Mouse (Mus musculus) CH12F3 (cell line): ENCODE measurements around the gene Psmd3.

ENCODE experiments used
- in situ Hi-C: fragments of 300-500 bp; cut with MboI; formaldehyde crosslinking; loops from 2 replicates; pipeline ENCODE4 v1.14.3; 2020; ENCODE audit warnings: low sequenced_read_pairs

Gene Psmd3

DNA sequence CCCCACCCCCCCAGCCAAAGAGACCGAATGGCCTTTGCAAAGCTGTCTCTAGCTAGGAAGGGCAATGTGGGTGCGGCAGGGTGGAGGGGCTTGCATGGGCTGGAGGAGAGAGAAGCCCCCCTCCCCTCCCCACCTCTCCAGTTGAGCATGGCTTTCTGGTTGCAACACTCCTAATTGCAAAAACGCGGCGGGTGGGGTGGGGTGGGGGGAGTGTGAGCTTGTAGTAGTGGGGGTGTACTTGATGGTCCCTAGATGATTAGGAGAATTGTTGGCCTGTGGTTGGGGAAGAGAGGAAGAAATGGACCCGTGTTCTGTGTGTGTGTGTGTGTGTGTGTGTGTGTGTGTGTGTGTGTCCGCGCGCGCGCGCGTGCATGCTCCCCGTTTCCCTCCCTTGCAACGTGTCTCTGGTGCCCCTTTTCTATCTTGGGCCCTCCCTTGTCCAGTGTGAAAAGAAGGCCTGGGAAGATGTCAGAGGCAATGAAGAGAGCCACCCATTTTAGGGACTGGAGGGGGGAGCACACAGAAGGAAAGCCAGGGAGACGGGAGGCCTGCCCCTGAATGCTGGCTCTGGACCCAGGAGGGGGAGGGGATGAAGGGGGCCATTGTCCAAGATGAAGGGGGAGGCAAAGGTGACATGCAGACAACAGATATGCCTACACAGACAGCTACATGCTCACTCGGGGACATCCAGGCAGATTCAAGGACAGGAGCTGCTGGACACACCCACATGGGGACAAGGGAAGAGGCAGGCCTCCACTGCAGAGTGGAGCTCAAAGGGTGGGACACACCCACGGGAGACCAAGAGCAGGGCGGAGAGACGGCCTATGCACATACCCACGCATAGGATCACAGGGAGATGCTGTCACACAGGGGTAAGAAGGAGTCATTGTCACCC lies 60.3 kb downstream of the Psmd3 start:
- in situ Hi-C loops: no loop called here

DNA sequence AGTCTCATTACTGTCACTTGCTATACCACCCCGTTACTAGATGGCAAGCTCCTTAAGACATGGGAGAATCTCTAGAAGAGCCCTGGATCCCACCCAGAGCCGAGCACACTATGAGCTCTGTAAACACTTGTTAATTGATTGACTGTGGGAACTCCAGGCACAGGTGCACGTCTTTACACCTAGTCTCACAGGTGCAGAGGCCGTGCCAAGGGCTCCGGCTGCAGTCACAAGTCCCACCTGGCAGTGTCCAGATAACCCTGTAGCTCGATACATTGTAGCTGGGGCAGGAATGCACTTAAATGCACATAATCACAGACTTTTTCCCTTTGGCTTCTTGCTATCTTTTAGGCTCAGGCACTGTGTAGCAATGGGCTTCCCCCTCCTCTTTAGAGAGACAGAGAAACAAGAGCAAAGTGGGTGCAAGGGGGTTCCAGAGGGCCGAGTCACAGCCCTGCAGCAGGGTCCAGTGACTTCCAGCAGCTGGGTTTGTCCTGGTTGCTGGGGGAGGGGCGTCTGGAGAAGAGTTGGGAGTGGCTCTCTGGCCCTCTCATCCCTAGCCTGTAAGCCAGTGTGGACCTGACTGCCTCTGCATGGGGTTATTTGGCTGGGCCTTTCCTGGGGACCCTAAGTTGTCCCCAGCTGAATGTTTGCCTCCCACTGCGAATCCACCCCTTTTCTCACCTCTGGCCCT lies 61.4 kb downstream of the Psmd3 start:
- in situ Hi-C loops: no loop called here

- in situ Hi-C loops: no loop called here
Observed at GRCm38 (mm10) chr11:98744456-98745019, 62.2 kb downstream of the Psmd3 start.
